Mouse (Mus musculus) liver, postnatal 0 days (tissue): ENCODE measurements around the gene Fmo1. TPM values are rescaled to one million over a fixed set of nuclear protein-coding genes. Genes with fewer than 3 reads are reported as not detected.

ENCODE experiments used
- ATAC-seq: fragments of 200-750 bp; cut with Nextera tagmentation; 2 replicates; pipeline ENCODE4 v1.8.0; 2017; ENCODE audit warnings: mild to moderate bottlenecking, moderate library complexity
- DNase-seq: peaks from one replicate; pipeline ENCODE4 v3.0.0-alpha.2; 2016
- H3K27ac ChIP-seq: fragments of 300-500 bp; sonication (generic); 2 replicates; pipeline ENCODE4 v1.5.1; 2014; ENCODE audit warnings: antibody characterized with exemption, moderate library complexity, mild to moderate bottlenecking, low read depth
- H3K27me3 ChIP-seq: fragments of 300-500 bp; sonication (generic); 2 replicates; pipeline ENCODE4 v1.6.1; 2014; ENCODE audit warnings: low read length, control low read depth, mixed read lengths; ENCODE audit not compliant: insufficient read depth
- H3K36me3 ChIP-seq: fragments of 300-500 bp; sonication (generic); replicated peaks from 2 replicates; pipeline ENCODE4 v1.6.1; 2014; ENCODE audit warnings: mild to moderate bottlenecking, control low read depth, low read length, moderate library complexity, mixed read lengths; ENCODE audit not compliant: insufficient read depth
- H3K4me1 ChIP-seq: fragments of 300-500 bp; sonication (generic); 2 replicates; pipeline ENCODE4 v1.6.1; 2014; ENCODE audit warnings: antibody characterized with exemption, mild to moderate bottlenecking, control low read depth; ENCODE audit not compliant: insufficient read depth
- H3K4me2 ChIP-seq: fragments of 300-500 bp; sonication (generic); 2 replicates; pipeline ENCODE4 v1.6.1; 2014; ENCODE audit warnings: low read depth, mild to moderate bottlenecking, low read length, moderate library complexity, mixed read lengths
- H3K4me3 ChIP-seq: fragments of 300-500 bp; sonication (generic); 2 replicates; pipeline ENCODE4 v1.5.1; 2014; ENCODE audit warnings: low read depth, low read length
- H3K9ac ChIP-seq: fragments of 300-500 bp; sonication (generic); replicated peaks from 2 replicates; pipeline ENCODE4 v1.6.1; 2014; ENCODE audit warnings: mild to moderate bottlenecking, moderate library complexity
- H3K9me3 ChIP-seq: fragments of 300-500 bp; sonication (generic); 2 replicates; pipeline ENCODE4 v1.6.1; 2016; ENCODE audit warnings: mild to moderate bottlenecking, control low read depth, low read length, mixed read lengths
- CTCF ChIP-seq: sonication (generic); IDR thresholded peaks from 2 replicates; pipeline ENCODE4 v1.5.1; 2016; ENCODE audit warnings: antibody characterized with exemption, low read depth
- EP300 ChIP-seq: IDR thresholded peaks from 2 replicates; pipeline ENCODE4 v1.6.1; 2016; ENCODE audit warnings: antibody characterized with exemption, low read depth, mild to moderate bottlenecking
- WGBS: fragments of 180-500 bp; shearing (Covaris S2); extraction: QIAGEN DNeasy Blood & Tissue Kit; methylation state at CpG from one replicate; pipeline ENCODE4 v1.1.7; 2014; ENCODE audit not compliant: insufficient replicate concordance; 5-methylcytosine and 5-hydroxymethylcytosine counted together
- polyA plus RNA-seq: library from polyadenylated mRNA; unstranded; fragments of >200 nt; fragmentation: Nextera tagmentation; extraction: Ambion mirVana; gene quantifications from 2 replicates; pipeline ENCODE4 v1.2.1, GENCODE M21; 2015

Fmo1 gene
- polyA plus RNA-seq = 49.7 and 51.5 TPM in 2 replicates

DNA sequence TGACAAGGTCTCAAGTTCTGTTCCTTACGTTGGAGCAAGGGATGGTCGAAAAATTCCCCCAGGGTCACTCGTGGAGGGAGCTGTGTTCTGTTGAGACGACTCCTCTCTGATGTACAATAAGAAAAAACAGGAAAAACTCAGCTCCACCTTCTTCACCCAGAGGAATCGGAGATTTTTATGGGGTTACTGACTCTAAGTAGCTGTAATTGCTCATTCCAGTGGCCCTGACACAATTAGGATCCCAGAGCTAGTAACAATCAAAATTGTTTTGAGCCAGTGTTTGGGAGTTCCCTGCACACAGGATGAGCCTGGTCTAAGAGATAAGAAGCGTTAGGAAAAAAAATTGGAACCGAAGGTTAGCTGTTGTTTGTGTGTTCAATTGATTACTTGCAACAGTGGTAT, at the start of gene Fmo1:
Fmo1 (minus strand) TSS at position 331 of the 402 bp plus-strand sequence.
- Histone ChIP-seq H3K36me3 (no peaks in the 10 kb centered on the region), H3K4me3 (peak within 1 kb of the TSS; percentile 46), H3K27me3 (no peaks in the 10 kb centered on the region), H3K4me1 (peaks cover 4% of the 10 kb centered on the region; the same call in 1 of the 2 replicates), H3K9me3 (no peaks in the 10 kb centered on the region), H3K27ac (peak within 1 kb of the TSS; percentile 85), H3K4me2 (peak within 1 kb of the TSS; percentile 56), H3K9ac (peak within 1 kb of the TSS; percentile 53)
- 17% methylated on average over 7 of the region's 7 CpGs for WGBS
- no peak for DNase-seq
- TF ChIP-seq CTCF = no peak
- TF ChIP-seq EP300 = peak; percentile 23; the same call in 1 of the 2 replicates
- ATAC-seq = peak; percentile 63

DNA sequence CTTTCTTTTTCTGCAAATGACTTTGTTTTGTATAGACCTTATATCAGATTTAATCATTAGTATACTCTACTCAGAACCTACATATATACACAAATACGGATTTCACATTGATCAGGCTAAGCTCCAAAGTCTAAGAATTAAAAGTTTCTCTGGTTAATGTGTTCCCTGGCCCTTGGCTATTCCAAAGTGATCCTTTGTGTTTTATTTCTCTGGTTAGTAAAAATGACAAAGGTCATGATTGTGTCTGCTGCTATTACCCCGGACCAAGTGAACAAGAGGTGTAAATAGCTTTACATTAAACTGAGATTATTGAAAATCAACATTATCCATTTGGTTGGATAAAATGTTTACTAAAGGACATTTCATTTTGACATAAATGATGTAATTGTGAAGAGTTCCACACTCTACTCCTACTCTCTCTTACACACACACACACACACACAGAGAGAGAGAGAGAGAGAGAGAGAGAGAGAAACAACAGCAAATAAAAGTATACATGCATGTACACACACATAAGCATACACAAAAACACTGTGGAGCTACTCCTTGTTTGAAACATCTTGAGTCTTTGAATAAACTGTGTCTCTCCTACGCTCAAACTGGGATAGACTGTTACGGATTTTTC, 48.6 kb upstream of the Fmo1 start:
- Histone ChIP-seq H3K36me3 (no peaks in the 10 kb centered on the region), H3K4me1 (no peaks in the 10 kb centered on the region), H3K9ac (no peak overlapping the region), H3K4me2 (no peak overlapping the region), H3K4me3 (no peak overlapping the region), H3K27me3 (no peaks in the 10 kb centered on the region), H3K9me3 (no peaks in the 10 kb centered on the region), H3K27ac (no peak overlapping the region)
- TF ChIP-seq EP300 = no peak
- TF ChIP-seq CTCF = no peak
- DNase-seq (no peak), ATAC-seq (no peak)
- WGBS = 75% methylated on average over 4 of the region's 4 CpGs

DNA sequence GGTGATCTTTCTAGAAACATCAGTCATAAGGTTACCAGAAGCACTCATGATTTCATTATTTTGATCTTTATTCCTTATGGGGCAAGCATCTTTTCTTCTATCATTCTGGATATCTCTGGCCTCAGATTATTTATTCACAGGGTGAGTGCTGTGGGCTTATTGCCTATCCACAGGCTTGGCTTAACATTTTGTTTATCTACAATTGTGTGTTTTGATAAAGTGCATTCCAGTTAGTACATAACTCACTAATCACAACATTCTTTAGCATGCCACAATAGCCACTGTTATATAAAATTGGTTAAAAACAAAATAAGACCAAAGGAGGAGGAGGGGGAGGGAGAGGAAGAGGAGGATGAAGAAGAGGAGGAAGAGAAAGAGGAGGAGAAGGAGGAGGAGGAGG, 45.7 kb upstream of the Fmo1 start:
- H3K9ac ChIP-seq = no peak overlapping the region
- DNase-seq = no peak
- H3K36me3 ChIP-seq = no peaks in the 10 kb centered on the region
- no peak overlapping the region for H3K4me3 ChIP-seq
- TF ChIP-seq EP300 (no peak), CTCF (no peak)
- H3K4me2 ChIP-seq = no peak overlapping the region
- no peaks in the 10 kb centered on the region for H3K27me3 ChIP-seq
- H3K9me3 ChIP-seq = no peaks in the 10 kb centered on the region
- H3K27ac ChIP-seq = no peak overlapping the region
- no peaks in the 10 kb centered on the region for H3K4me1 ChIP-seq
- no peak for ATAC-seq

DNA sequence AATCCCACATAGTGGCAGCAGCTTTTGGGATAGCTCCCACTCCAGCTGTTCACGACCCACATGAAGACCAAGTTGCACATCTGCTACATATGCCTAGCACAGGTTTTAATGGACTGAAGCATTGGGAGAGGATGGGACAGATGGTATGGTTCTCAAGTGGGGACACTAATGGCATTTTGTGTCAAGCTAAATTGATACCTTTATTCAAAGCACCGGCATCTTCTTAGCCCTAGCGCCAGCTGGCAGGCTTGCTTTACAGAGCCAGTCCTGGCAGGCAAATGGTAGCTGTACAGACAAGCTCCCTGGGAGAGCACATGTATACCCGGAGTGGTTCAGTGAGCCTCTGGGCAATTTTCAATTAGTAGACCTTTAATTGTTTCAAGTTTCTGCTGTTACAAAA, 35.5 kb upstream of the Fmo1 start:
- Histone ChIP-seq H3K27me3 (no peaks in the 10 kb centered on the region), H3K9me3 (no peaks in the 10 kb centered on the region), H3K36me3 (no peaks in the 10 kb centered on the region), H3K4me2 (no peak overlapping the region), H3K4me1 (peaks cover 3% of the 10 kb centered on the region; the same call in 1 of the 2 replicates), H3K4me3 (no peak overlapping the region), H3K27ac (no peak overlapping the region), H3K9ac (no peak overlapping the region)
- DNase-seq (no peak), ATAC-seq (no peak)
- no peak for TF ChIP-seq CTCF
- no peak for TF ChIP-seq EP300
- 83% methylated on average over 4 of the region's 4 CpGs for WGBS

DNA sequence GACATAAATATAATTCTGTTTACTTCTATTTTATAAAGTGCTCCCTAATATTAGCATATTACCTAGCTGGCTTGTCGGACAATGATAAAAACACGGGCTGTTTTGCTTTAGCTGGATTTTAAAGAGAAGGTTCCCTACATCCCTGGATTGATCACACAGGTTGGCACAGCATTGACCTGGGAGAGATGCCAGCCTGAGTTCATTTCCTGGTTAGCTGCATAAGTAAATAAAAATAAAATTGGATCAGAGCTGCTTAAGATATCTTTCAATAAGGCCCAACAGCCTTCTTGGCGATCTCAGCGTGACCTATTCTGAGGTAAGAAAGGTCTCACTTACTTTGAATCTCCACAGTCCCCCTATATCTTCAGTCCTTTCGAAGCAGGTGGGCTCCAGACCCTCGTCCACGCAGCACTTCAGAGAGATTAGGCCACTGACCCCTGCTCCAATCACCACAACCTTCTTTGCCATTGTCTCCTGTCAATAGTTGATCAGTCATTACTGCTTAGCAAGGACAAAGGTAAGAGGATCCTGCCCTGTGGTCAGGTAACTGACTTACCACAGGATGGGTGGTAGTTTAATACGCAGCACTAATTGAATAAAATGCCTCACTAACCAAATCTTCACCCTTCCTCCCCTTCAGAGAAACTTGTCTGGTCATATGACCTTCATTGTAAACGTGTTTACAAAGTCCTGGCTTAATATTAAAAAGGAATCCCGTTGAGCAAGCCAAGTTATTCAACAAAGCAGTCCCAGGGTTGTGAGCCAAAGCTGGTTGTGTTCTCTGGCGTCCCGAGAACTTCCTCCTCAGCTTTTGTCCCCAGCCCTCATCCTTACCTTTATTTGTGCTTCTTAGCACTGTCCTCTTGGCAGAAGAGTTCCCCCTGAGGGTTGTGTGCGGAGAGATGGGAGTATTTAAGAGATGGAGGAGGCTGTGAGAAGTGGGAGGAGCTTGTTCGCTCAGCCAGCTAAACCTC, 31.7 kb upstream of the Fmo1 start, which contains the start of gene Fmo2:
Fmo2 (minus strand) TSS at position 889 of the 974 bp plus-strand sequence.
- Histone ChIP-seq H3K9me3 (no peaks in the 10 kb centered on the region), H3K4me1 (peaks cover 3% of the 10 kb centered on the region; the same call in 1 of the 2 replicates), H3K4me3 (no peak within 1 kb of the TSS), H3K27me3 (no peaks in the 10 kb centered on the region), H3K9ac (no peak within 1 kb of the TSS), H3K4me2 (no peak within 1 kb of the TSS), H3K27ac (no peak within 1 kb of the TSS), H3K36me3 (no peaks in the 10 kb centered on the region)
- DNase-seq (no peak), ATAC-seq (no peak)
- 68% methylated on average over 14 of the region's 14 CpGs for WGBS
- TF ChIP-seq CTCF (no peak), EP300 (no peak)

DNA sequence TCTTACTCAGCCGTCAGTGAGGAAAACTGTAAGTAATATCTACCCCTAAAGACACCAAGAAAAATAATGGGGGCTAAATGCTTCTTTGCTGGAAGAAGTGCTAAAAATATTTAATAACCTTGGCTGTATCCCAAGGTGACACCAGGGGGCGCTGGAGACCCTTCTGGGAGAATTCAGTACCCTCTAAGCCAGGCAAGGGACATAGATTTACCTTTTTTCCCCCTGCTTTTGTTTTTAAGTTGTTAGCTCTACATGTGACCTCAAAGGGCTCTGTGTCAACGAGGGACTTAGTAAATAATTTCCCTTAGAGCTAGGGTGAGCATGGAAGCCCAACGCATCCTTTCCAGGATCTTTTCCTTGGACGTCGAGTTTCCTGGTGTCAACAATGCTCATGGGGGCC, 29.5 kb upstream of the Fmo1 start:
- Histone ChIP-seq H3K9me3 (no peaks in the 10 kb centered on the region), H3K4me3 (no peak overlapping the region), H3K36me3 (no peaks in the 10 kb centered on the region), H3K27me3 (no peaks in the 10 kb centered on the region), H3K4me2 (no peak overlapping the region), H3K4me1 (peaks cover 6% of the 10 kb centered on the region), H3K9ac (no peak overlapping the region), H3K27ac (no peak overlapping the region)
- 42% methylated on average over 6 of the region's 6 CpGs for WGBS
- ATAC-seq (no peak), DNase-seq (peak; percentile 77)
- TF ChIP-seq CTCF = peak; percentile 78
- TF ChIP-seq EP300 = no peak
